Mouse (Mus musculus) megakaryocyte, embryonic 14.5 days (primary cell): ENCODE data around the gene Usp30. TPM values are rescaled to one million over a fixed set of nuclear protein-coding genes. Genes with fewer than 3 reads are reported as not detected.

Source experiments
- H3K27me3 ChIP-seq: replicated peaks from 2 replicates; pipeline ENCODE3; 2012; ENCODE audit warnings: inconsistent platforms
- H3K36me3 ChIP-seq: replicated peaks from 2 replicates; pipeline ENCODE3; 2012; ENCODE audit warnings: low read length, inconsistent platforms, mixed read lengths
- H3K4me1 ChIP-seq: 2 replicates; pipeline ENCODE4 v1.6.1; 2012; ENCODE audit warnings: inconsistent platforms
- H3K4me3 ChIP-seq: replicated peaks from 2 replicates; pipeline ENCODE3; 2012; ENCODE audit warnings: moderate library complexity, mild to moderate bottlenecking, inconsistent platforms
- H3K9me3 ChIP-seq: 2 replicates; pipeline ENCODE4 v1.6.1; 2012; ENCODE audit warnings: inconsistent platforms
- FLI1 ChIP-seq: IDR thresholded peaks from 2 replicates; pipeline ENCODE4 v1.6.1; 2012; ENCODE audit warnings: low read length, inconsistent platforms, mixed read lengths
- GATA1 ChIP-seq: IDR thresholded peaks from 3 replicates; pipeline ENCODE4 v1.6.1; 2012; ENCODE audit warnings: mixed read lengths, low read length, inconsistent platforms, borderline replicate concordance
- polyA plus RNA-seq: library from polyadenylated mRNA; stranded (reverse); fragments of >175 nt; gene quantifications from 2 replicates; pipeline ENCODE4 v1.2.3, GENCODE M21; 2012; ENCODE audit warnings: low replicate concordance; ENCODE audit not compliant: insufficient read depth

Usp30 gene
- polyA plus RNA-seq, 1 experiment: 5.6 TPM

DNA sequence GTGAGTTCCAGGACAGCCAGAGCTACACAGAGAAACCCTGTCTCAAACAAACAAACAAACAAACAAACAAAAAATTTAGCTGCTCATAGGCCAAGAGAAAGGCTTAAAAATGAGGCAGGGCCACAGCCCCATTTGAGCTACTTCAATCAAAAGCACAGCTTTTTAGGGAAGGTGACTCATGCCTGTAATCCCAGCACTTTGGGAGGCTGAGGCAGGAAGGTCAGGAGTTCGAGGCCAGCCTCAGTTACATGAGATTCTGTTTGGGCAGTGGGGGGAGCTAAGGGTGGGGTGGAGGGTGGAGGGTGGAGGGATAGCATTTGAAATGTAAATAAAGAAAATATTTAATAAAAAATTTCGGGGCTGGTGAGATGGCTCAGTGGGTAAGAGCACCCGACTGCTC, 107.7 kb downstream of the Usp30 start:
- TF ChIP-seq GATA1: no peak
- no peak for TF ChIP-seq FLI1
- Histone ChIP-seq H3K4me1 (peaks cover 30% of the 10 kb centered on the region), H3K9me3 (peaks cover 14% of the 10 kb centered on the region), H3K27me3 (peaks cover 12% of the 10 kb centered on the region), H3K4me3 (no peak overlapping the region), H3K36me3 (no peaks in the 10 kb centered on the region)

DNA sequence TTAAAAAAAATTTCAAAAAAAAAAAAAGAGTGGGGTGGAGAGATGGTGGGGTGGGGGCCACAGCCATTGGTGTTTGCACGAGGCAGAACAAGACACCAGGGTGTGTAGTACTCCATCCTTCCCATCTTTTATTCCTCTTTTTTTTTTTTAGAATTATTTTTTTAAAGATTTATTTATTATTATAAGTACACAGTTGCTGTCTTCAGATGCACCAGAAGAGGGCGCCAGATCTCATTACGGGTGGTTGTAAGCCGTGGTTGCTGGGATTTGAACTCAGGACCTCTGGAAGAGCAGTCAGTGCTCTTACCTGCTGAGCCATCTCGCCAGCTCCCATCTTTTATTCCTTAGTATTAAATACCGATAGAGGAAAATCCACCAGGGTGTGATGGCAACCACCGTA, 108.2 kb downstream of the Usp30 start:
- no peak for TF ChIP-seq FLI1
- no peak for TF ChIP-seq GATA1
- H3K4me3 ChIP-seq: no peak overlapping the region

DNA sequence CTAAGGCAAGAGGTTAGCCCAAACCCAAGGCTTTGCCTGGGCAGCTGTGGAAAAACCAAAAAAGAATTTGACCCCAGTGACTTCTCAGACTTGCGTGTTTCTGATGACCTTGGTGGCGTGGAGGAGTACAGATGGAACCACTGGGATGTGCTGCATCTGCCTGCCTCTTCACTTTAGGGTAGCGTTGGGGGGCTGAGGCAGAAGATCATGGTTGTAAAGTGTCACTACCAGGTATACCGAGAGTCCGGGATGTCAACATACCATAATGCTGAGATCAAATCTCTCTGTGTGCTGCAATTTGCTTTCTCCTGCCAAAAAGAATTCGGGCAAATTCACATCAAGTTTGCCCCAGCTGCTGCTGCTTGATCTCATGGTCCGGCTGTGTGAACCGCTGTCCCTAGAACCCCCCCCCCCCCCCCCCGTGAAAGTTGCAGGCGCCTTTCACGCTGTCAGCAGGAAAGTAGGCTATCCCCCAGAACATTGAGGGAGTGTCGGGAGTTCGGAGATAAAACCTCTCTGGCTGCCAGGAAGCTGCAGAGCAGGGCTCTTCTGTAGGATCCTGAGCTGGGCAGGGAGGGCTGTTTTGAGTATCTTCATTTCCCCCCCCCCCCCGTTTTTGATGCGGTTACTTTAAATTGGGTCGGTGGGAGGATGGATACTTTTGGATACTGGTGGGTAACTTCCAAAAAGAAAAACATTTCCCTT, 108.8 kb downstream of the Usp30 start:
- H3K4me3 ChIP-seq: peak overlapping the region; percentile 81
- TF ChIP-seq FLI1 (no peak), GATA1 (no peak)

More for the DNA sequence above, 108.2 kb downstream of the Usp30 start:
- peaks cover 13% of the 10 kb centered on the region for H3K9me3 ChIP-seq
- H3K27me3 ChIP-seq: peaks cover 12% of the 10 kb centered on the region
- H3K4me1 ChIP-seq: peaks cover 30% of the 10 kb centered on the region
- no peaks in the 10 kb centered on the region for H3K36me3 ChIP-seq

More for the DNA sequence above, 108.8 kb downstream of the Usp30 start:
- Histone ChIP-seq H3K4me1 (peaks cover 30% of the 10 kb centered on the region), H3K9me3 (peaks cover 12% of the 10 kb centered on the region), H3K27me3 (peaks cover 12% of the 10 kb centered on the region), H3K36me3 (no peaks in the 10 kb centered on the region)

Other genes starting within 250 kb of the Usp30 start
- gene Selplg, start 232.8 kb upstream of the Usp30 start, polyA plus RNA-seq: 39.4 and 167 TPM in 2 replicates
- gene Coro1c, start 156.7 kb upstream of the Usp30 start, polyA plus RNA-seq: 132 and 208 TPM in 2 replicates
- gene Ssh1, start 71.6 kb upstream of the Usp30 start, polyA plus RNA-seq: 2.9 and 3.9 TPM in 2 replicates
- not detected in 2 replicates for gene Dao, start 61.8 kb upstream of the Usp30 start, polyA plus RNA-seq
- 0.13 and 1.4 TPM in 2 replicates for gene Svop, start 26.1 kb downstream of the Usp30 start, polyA plus RNA-seq
- gene Alkbh2, start 62.8 kb downstream of the Usp30 start, polyA plus RNA-seq: 5.6 and 11.6 TPM in 2 replicates
- gene Ung, start 64.9 kb downstream of the Usp30 start, polyA plus RNA-seq: 10.8 and 14.5 TPM in 2 replicates
- 0.48 TPM in 2 replicates for gene Acacb, start 81.1 kb downstream of the Usp30 start, polyA plus RNA-seq
- gene Foxn4, start 208.3 kb downstream of the Usp30 start, polyA plus RNA-seq: not detected in 2 replicates
- not detected in 2 replicates for gene Myo1h, start 223.7 kb downstream of the Usp30 start, polyA plus RNA-seq